Mouse (Mus musculus) heart, adult 2 months (tissue): Measurements from ENCODE around the gene Epo. TPM values are rescaled to one million over a fixed set of nuclear protein-coding genes. Genes with fewer than 3 reads are reported as not detected.

Source experiments
- DNase-seq, 2 experiments: peaks; one replicate each; pipeline ENCODE4 v3.0.0; 2021
- H3K27ac ChIP-seq: fragments of 200-600 bp; 2 replicates; pipeline ENCODE4 v1.8.1; 2022
- H3K27me3 ChIP-seq: fragments of 200-500 bp; 2 replicates; pipeline ENCODE4 v1.6.1; 2012; ENCODE audit warnings: mild to moderate bottlenecking, low read length, inconsistent platforms, mixed read lengths; ENCODE audit not compliant: control insufficient read depth, insufficient read depth
- H3K36me3 ChIP-seq: fragments of 200-500 bp; 2 replicates; pipeline ENCODE4 v1.6.1; 2012; ENCODE audit warnings: low read length, inconsistent platforms; ENCODE audit not compliant: control insufficient read depth, insufficient read depth
- H3K4me1 ChIP-seq: fragments of 200-500 bp; 2 replicates; pipeline ENCODE4 v1.6.1; 2011; ENCODE audit warnings: low read length; ENCODE audit not compliant: control insufficient read depth, insufficient read depth
- H3K4me3 ChIP-seq: fragments of 200-600 bp; 2 replicates; pipeline ENCODE4 v1.8.1; 2022
- H3K79me2 ChIP-seq: fragments of 200-500 bp; replicated peaks from 2 replicates; pipeline ENCODE4 v1.6.1; 2012; ENCODE audit warnings: mild to moderate bottlenecking, inconsistent platforms, low read length, moderate library complexity, mixed read lengths; ENCODE audit not compliant: control insufficient read depth, insufficient read depth
- H3K9ac ChIP-seq: fragments of 200-500 bp; 2 replicates; pipeline ENCODE4 v1.6.1; 2012; ENCODE audit warnings: low read depth, mild to moderate bottlenecking, control low read depth, inconsistent platforms, low read length, mixed read lengths
- CTCF ChIP-seq: fragments of 200-600 bp; IDR thresholded peaks from 2 replicates; pipeline ENCODE4 v1.8.1; 2022; ENCODE audit warnings: antibody characterized with exemption, mild to moderate bottlenecking, moderate library complexity
- EP300 ChIP-seq: fragments of 200-500 bp; IDR thresholded peaks from 2 replicates; pipeline ENCODE4 v1.6.1; 2011; ENCODE audit warnings: low read depth, low read length, control low read depth; ENCODE audit not compliant: insufficient read depth
- POLR2A ChIP-seq: fragments of 200-500 bp; IDR thresholded peaks from 2 replicates; pipeline ENCODE4 v1.6.1; 2011; ENCODE audit warnings: mild to moderate bottlenecking, low read depth, low read length, control low read depth; ENCODE audit not compliant: insufficient read depth
- WGBS: fragments of 180-500 bp; shearing (Covaris S2); methylation state at CpG from one replicate; pipeline ENCODE4 v1.1.7; 2018; 5-methylcytosine and 5-hydroxymethylcytosine counted together
- intact Hi-C: fragments of 180-260 bp; cut with DNase I; formaldehyde crosslinking; loops from one replicate; pipeline ENCODE4 v1.15.1; 2025
- polyA plus RNA-seq: library from polyadenylated mRNA; depleted of rRNA; stranded (reverse); fragments of >200 nt; gene quantifications from 2 replicates; pipeline ENCODE4 v1.2.3, GENCODE M21; 2012
- total RNA-seq, 2 experiments: library from RNA; stranded (reverse); gene quantifications; 2 replicates each; pipeline ENCODE4 v1.2.3; 2021

Gene Epo
- total and polyA plus RNA-seq, 3 experiments, result not detected

- no peaks in the 10 kb centered on the region for H3K4me1 ChIP-seq
- H3K36me3 ChIP-seq, result no peaks in the 10 kb centered on the region
- intact Hi-C loops, result no loop called here
- WGBS, result 86% methylated on average over 7 of the region's 7 CpGs
- H3K79me2 ChIP-seq, result no peaks in the 10 kb centered on the region
- TF ChIP-seq CTCF (peak; percentile 33), POLR2A (no peak), EP300 (no peak)
- H3K9ac ChIP-seq, result no peak overlapping the region
- H3K4me3 ChIP-seq, result no peak overlapping the region
- H3K27me3 ChIP-seq, result peaks cover 3% of the 10 kb centered on the region
- H3K27ac ChIP-seq, result no peak overlapping the region
- no peak for DNase-seq
Observed at GRCm38 (mm10) chr5:137487616-137488015, 45.4 kb downstream of the Epo start.

GRCm38 (mm10) chr5:137485851-137486155 lies 47.2 kb downstream of the Epo start:
- TF ChIP-seq EP300 (no peak), POLR2A (no peak), CTCF (no peak)
- intact Hi-C loops, result no loop called here
- WGBS, result 9% methylated on average over 17 of the region's 17 CpGs
- no peaks in the 10 kb centered on the region for H3K36me3 ChIP-seq
- no peaks in the 10 kb centered on the region for H3K4me1 ChIP-seq
- H3K4me3 ChIP-seq, result no peak overlapping the region
- H3K27me3 ChIP-seq, result peaks cover 3% of the 10 kb centered on the region
- H3K9ac ChIP-seq, result no peak overlapping the region
- no peak overlapping the region for H3K27ac ChIP-seq
- DNase-seq, result no peak
- no peaks in the 10 kb centered on the region for H3K79me2 ChIP-seq

DNA sequence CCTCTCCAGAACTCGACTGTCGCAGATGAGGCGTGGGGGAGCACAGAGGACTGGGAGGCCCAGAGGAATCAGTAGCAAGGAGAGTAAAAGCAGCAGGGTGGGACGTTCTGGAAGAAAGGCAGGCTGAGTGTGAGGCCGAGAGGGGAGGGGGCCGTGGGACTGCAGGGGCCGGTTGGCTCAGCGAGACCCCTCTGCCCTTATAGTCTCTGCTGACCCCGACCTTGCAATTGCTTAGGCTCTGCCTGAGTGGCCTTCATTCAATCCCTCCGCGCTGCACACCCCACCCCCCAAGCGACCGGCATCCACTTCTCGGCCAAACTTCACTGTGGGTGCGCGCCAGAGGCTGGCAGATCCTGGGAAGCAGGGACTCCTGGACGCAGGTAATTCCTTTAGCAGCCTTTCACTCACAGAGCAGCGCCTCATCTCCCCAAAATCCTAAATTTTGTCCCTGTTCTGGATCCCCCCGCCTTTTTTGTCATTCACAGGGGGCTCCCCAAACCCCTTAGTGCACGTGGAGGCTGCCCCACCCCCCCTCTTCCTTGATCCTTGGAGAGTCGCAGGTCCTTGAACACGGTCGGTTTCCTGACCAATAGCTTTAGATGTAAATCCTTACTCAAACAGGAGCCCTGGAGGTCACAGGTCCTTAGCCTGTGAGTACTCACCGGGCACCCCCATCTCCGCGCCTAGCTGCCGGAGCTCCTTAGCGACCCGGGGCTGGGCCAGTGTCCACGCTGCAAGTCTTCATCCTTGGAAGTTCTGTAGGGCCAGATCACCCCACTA lies 47.8 kb downstream of the Epo start:
- intact Hi-C loops, result no loop called here
- H3K27ac ChIP-seq, result no peak overlapping the region
- peaks cover 3% of the 10 kb centered on the region for H3K27me3 ChIP-seq
- no peak for DNase-seq
- H3K79me2 ChIP-seq, result no peaks in the 10 kb centered on the region
- no peaks in the 10 kb centered on the region for H3K4me1 ChIP-seq
- H3K9ac ChIP-seq, result no peak overlapping the region
- 17% methylated on average over 30 of the region's 30 CpGs for WGBS
- TF ChIP-seq EP300 (no peak), CTCF (no peak), POLR2A (no peak)
- H3K4me3 ChIP-seq, result no peak overlapping the region
- no peaks in the 10 kb centered on the region for H3K36me3 ChIP-seq

- Histone ChIP-seq H3K9ac (no peak overlapping the region), H3K4me1 (no peaks in the 10 kb centered on the region), H3K36me3 (no peaks in the 10 kb centered on the region), H3K27me3 (peaks cover 3% of the 10 kb centered on the region), H3K27ac (no peak overlapping the region), H3K79me2 (no peaks in the 10 kb centered on the region), H3K4me3 (no peak overlapping the region)
- WGBS, result 44% methylated on average over 8 of the region's 8 CpGs
- no peak for TF ChIP-seq CTCF
- no peak for TF ChIP-seq POLR2A
- TF ChIP-seq EP300, result no peak
- intact Hi-C loops, result loop anchor here (5.0 kb wide), 1 partner anchor 170 kb away; no protein-coding TSS in a partner anchor
- no peak for DNase-seq
Observed at GRCm38 (mm10) chr5:137481897-137482296, 51.1 kb downstream of the Epo start.

GRCm38 (mm10) chr5:137481138-137481537 lies 51.9 kb downstream of the Epo start:
- peaks cover 3% of the 10 kb centered on the region for H3K27me3 ChIP-seq
- intact Hi-C loops, result loop anchor here (5.0 kb wide), 1 partner anchor 171 kb away; no protein-coding TSS in a partner anchor
- H3K27ac ChIP-seq, result no peak overlapping the region
- peak; percentile 75 to 86 for DNase-seq
- H3K36me3 ChIP-seq, result no peaks in the 10 kb centered on the region
- no peaks in the 10 kb centered on the region for H3K79me2 ChIP-seq
- H3K4me3 ChIP-seq, result no peak overlapping the region
- H3K9ac ChIP-seq, result no peak overlapping the region
- TF ChIP-seq EP300 (0 out of 2 replicates have a peak, but pooled peaks have one; percentile 30), CTCF (peak; percentile 74), POLR2A (no peak)
- no peaks in the 10 kb centered on the region for H3K4me1 ChIP-seq

GRCm38 (mm10) chr5:137476964-137477363 lies 56.1 kb downstream of the Epo start, which contains the start of gene Zan:
Gene Zan (minus strand): TSS chr5:137477064.
- no peaks in the 10 kb centered on the region for H3K36me3 ChIP-seq
- H3K4me3 ChIP-seq, result no peak within 1 kb of the TSS
- DNase-seq, result no peak
- H3K4me1 ChIP-seq, result no peaks in the 10 kb centered on the region
- intact Hi-C loops, result no loop called here
- WGBS, result 70% methylated on average over 5 of the region's 5 CpGs
- H3K27me3 ChIP-seq, result no peaks in the 10 kb centered on the region
- H3K79me2 ChIP-seq, result no peaks in the 10 kb centered on the region
- H3K27ac ChIP-seq, result no peak within 1 kb of the TSS
- H3K9ac ChIP-seq, result no peak within 1 kb of the TSS
- TF ChIP-seq CTCF (no peak), POLR2A (no peak), EP300 (no peak)
